Comparison of ENCODE assay signal across 27 mouse cellular contexts in the genomic region with DNA sequence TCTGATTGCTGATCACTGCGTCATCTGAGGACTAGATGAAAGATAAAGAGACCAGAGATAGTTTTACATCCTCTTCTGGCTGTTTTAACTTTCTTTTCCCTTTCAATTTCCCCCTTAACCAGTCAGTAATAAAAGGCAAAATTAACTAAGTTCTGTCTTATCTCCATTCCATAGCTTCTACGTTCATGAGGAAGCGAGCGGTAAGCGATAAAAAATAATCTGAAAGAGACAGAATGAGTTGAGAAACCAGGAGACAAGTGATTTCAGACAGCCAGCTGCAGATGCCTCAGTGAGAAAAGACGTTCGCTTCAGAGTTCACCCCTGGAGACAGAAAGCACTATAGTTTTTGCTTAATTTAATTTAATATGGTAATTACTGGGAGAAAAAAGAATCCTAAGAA.
A peak's percentile ranks its signal among the peaks of the same experiment; 100 is the strongest.
DNase-seq lines count a peak whose midpoint lies in the region; ATAC-seq and TF ChIP-seq lines count a peak whose summit lies in the region.
"Had no signal": no experiment of that assay in that cellular context is flagged by ENCODE, and none has a peak within 500 bp of the region (broad histone marks: within the 10 kb centered on the region; RNA-seq: fewer than 3 reads in every experiment).

No protein-coding gene starts in this region.

- no peak overlapping the region for H3K4me3 ChIP-seq in hindbrain, embryonic 10.5 days
- no peak overlapping the region for H3K4me3 ChIP-seq in hindbrain, embryonic 13.5 days
- no peak overlapping the region for H3K4me3 ChIP-seq in intestine, postnatal 0 days (ENCODE audit: low read depth, low read length)
- no peak overlapping the region for H3K4me3 ChIP-seq in intestine, embryonic 16.5 days (ENCODE audit: low read length)
- no peak overlapping the region for H3K4me3 ChIP-seq in MEL (ENCODE audit: control insufficient read depth in 1 of 2, insufficient read depth in 1 of 2, low read depth in 2 of 2, low read length in 2 of 2)
- H3K4me3 ChIP-seq: forebrain, embryonic 10.5 days; forebrain, embryonic 13.5 days; heart, embryonic 12.5 days; heart, embryonic 15.5 days; hindbrain, embryonic 15.5 days; intestine, embryonic 15.5 days had no signal

- ATAC-seq in hindbrain, embryonic 13.5 days (ENCODE audit: low FRiP score): no peak
- no peak for ATAC-seq in intestine, postnatal 0 days
- no peak for ATAC-seq in intestine, embryonic 16.5 days
- ATAC-seq: CD4-positive, CD25-positive, alpha-beta regulatory T cell, adult 4 months; forebrain, embryonic 13.5 days; forebrain, embryonic 16.5 days; intestine, embryonic 15.5 days had no signal

- no peak for TF ChIP-seq RAD21 in MEL (IDR thresholded peaks at IDR 0.05; ENCODE audit: low read depth, low read length)

- no peaks in the 10 kb centered on the region for H3K27me3 ChIP-seq in hindbrain, embryonic 10.5 days (ENCODE audit: insufficient read depth, poor library complexity, severe bottlenecking)
- no peaks in the 10 kb centered on the region for H3K27me3 ChIP-seq in hindbrain, embryonic 13.5 days
- no peaks in the 10 kb centered on the region for H3K27me3 ChIP-seq in intestine, postnatal 0 days (replicated peaks; ENCODE audit: control insufficient read depth, insufficient read depth, low read length)
- H3K27me3 ChIP-seq in intestine, embryonic 16.5 days (replicated peaks; ENCODE audit: control insufficient read depth, insufficient read depth, low read length): no peaks in the 10 kb centered on the region
- no peaks in the 10 kb centered on the region; a peak in 2 of 4 replicates for H3K27me3 ChIP-seq in MEL (ENCODE audit: control insufficient read depth in 1 of 2, insufficient read depth in 2 of 2, low read length in 2 of 2)
- H3K27me3 ChIP-seq: forebrain, embryonic 13.5 days; heart, embryonic 12.5 days; heart, embryonic 15.5 days; hindbrain, embryonic 15.5 days; intestine, embryonic 15.5 days had no signal

- no peak for TF ChIP-seq CTCF in intestine, postnatal 0 days (IDR thresholded peaks at IDR 0.05; ENCODE audit: low read depth)
- TF ChIP-seq CTCF in MEL (IDR thresholded peaks at IDR 0.05 in 2 of 3, conservative IDR thresholded peaks at IDR 0.05 in 1 of 3; ENCODE audit: control insufficient read depth in 1 of 3, insufficient read depth in 1 of 3, low read depth in 2 of 3, low read length in 3 of 3, poor library complexity in 1 of 3, severe bottlenecking in 1 of 3): no peak

- H3K9me3 ChIP-seq in hindbrain, embryonic 10.5 days: no peaks in the 10 kb centered on the region
- H3K9me3 ChIP-seq in hindbrain, embryonic 13.5 days: no peaks in the 10 kb centered on the region
- H3K9me3 ChIP-seq in intestine, postnatal 0 days (ENCODE audit: control insufficient read depth): no peaks in the 10 kb centered on the region
- H3K9me3 ChIP-seq in intestine, embryonic 16.5 days (ENCODE audit: control insufficient read depth, low read length): no peaks in the 10 kb centered on the region
- no peaks in the 10 kb centered on the region for H3K9me3 ChIP-seq in MEL (replicated peaks; ENCODE audit: insufficient read depth, low read length)
- H3K9me3 ChIP-seq: forebrain, embryonic 10.5 days; forebrain, embryonic 13.5 days; heart, embryonic 15.5 days; hindbrain, embryonic 15.5 days; intestine, embryonic 15.5 days had no signal

- TF ChIP-seq EP300 in MEL (IDR thresholded peaks at IDR 0.05; ENCODE audit: low read depth in 1 of 2, low read length in 2 of 2): peak; percentile 80 to 85

- H3K79me2 ChIP-seq in MEL (ENCODE audit: control insufficient read depth, insufficient read depth, low read length, poor library complexity): no peaks in the 10 kb centered on the region

- no peak overlapping the region for H3K9ac ChIP-seq in hindbrain, embryonic 13.5 days
- H3K9ac ChIP-seq in intestine, postnatal 0 days (ENCODE audit: low read depth, low read length): no peak overlapping the region
- no peak overlapping the region for H3K9ac ChIP-seq in intestine, embryonic 16.5 days (ENCODE audit: low read depth, low read length)
- no peak overlapping the region for H3K9ac ChIP-seq in MEL (ENCODE audit: control insufficient read depth, low read depth, low read length, poor library complexity, severe bottlenecking)
- H3K9ac ChIP-seq: forebrain, embryonic 13.5 days; heart, embryonic 12.5 days; heart, embryonic 15.5 days; hindbrain, embryonic 15.5 days; intestine, embryonic 15.5 days had no signal

- no peaks in the 10 kb centered on the region for H3K36me3 ChIP-seq in hindbrain, embryonic 10.5 days
- H3K36me3 ChIP-seq in hindbrain, embryonic 13.5 days: no peaks in the 10 kb centered on the region
- H3K36me3 ChIP-seq in intestine, postnatal 0 days (ENCODE audit: control insufficient read depth, insufficient read depth): no peaks in the 10 kb centered on the region
- no peaks in the 10 kb centered on the region for H3K36me3 ChIP-seq in intestine, embryonic 16.5 days (ENCODE audit: control insufficient read depth, insufficient read depth, low read length)
- H3K36me3 ChIP-seq in MEL (ENCODE audit: control insufficient read depth in 1 of 2, insufficient read depth in 2 of 2, low read length in 2 of 2): peaks cover 0 to 5% of the 10 kb centered on the region in 2 experiments; a peak in 2 of 4 replicates
- H3K36me3 ChIP-seq: forebrain, embryonic 10.5 days; heart, embryonic 12.5 days; heart, embryonic 15.5 days; hindbrain, embryonic 15.5 days; intestine, embryonic 15.5 days had no signal

- WGBS in hindbrain, embryonic 10.5 days: 70% methylated on average over 7 of the region's 7 CpGs
- WGBS in hindbrain, embryonic 13.5 days: 50% methylated on average over 7 of the region's 7 CpGs
- 43% methylated on average over 7 of the region's 7 CpGs for WGBS in intestine, postnatal 0 days
- 60% methylated on average over 7 of the region's 7 CpGs for WGBS in intestine, embryonic 16.5 days

- no peak for TF ChIP-seq POLR2A in MEL (IDR thresholded peaks at IDR 0.05; ENCODE audit: control insufficient read depth in 1 of 2, insufficient read depth in 1 of 2, low read depth in 1 of 2, low read length in 2 of 2, poor library complexity in 1 of 2)

- peaks cover 35% of the 10 kb centered on the region for H3K4me1 ChIP-seq in hindbrain, embryonic 10.5 days (replicated peaks)
- peaks cover 17% of the 10 kb centered on the region for H3K4me1 ChIP-seq in hindbrain, embryonic 13.5 days (replicated peaks)
- no peaks in the 10 kb centered on the region; the same call in 1 of the 2 replicates for H3K4me1 ChIP-seq in intestine, postnatal 0 days (replicated peaks; ENCODE audit: control insufficient read depth, insufficient read depth, low read length)
- H3K4me1 ChIP-seq in intestine, embryonic 16.5 days (ENCODE audit: control insufficient read depth, insufficient read depth, low read length): peaks cover 6% of the 10 kb centered on the region; the same call in 1 of the 2 replicates
- peaks cover 2 to 3% of the 10 kb centered on the region in 2 experiments; a peak in 2 of 4 replicates for H3K4me1 ChIP-seq in MEL (ENCODE audit: control insufficient read depth in 1 of 2, insufficient read depth in 2 of 2, low read length in 2 of 2)

- H3K27ac ChIP-seq in hindbrain, embryonic 10.5 days: peak overlapping the region; percentile 66; the same call in 1 of the 2 replicates
- no peak overlapping the region; the same call in 1 of the 2 replicates for H3K27ac ChIP-seq in hindbrain, embryonic 13.5 days
- H3K27ac ChIP-seq in intestine, postnatal 0 days (ENCODE audit: low read depth, low read length): no peak overlapping the region
- H3K27ac ChIP-seq in intestine, embryonic 16.5 days (ENCODE audit: low read length): no peak overlapping the region
- H3K27ac ChIP-seq in MEL (ENCODE audit: control insufficient read depth, low read depth, low read length): no peak overlapping the region
- H3K27ac ChIP-seq: forebrain, embryonic 10.5 days; forebrain, embryonic 13.5 days; heart, embryonic 15.5 days; hindbrain, embryonic 15.5 days; intestine, embryonic 15.5 days had no signal

- H3K4me2 ChIP-seq in hindbrain, embryonic 13.5 days: no peak overlapping the region
- peak overlapping the region; percentile 40; the same call in 1 of the 2 replicates for H3K4me2 ChIP-seq in intestine, postnatal 0 days (replicated peaks; ENCODE audit: low read depth)
- H3K4me2 ChIP-seq in intestine, embryonic 16.5 days (ENCODE audit: low read depth, low read length): no peak overlapping the region
- H3K4me2 ChIP-seq: forebrain, embryonic 13.5 days; heart, embryonic 12.5 days; heart, embryonic 15.5 days; hindbrain, embryonic 15.5 days; intestine, embryonic 15.5 days had no signal

- no peak for DNase-seq in hindbrain, embryonic 10.5 days (ENCODE audit: low spot score)
- DNase-seq in MEL (ENCODE audit: low read depth, low spot score) (peak; percentile 53), MEL-GATA-1-ER (ENCODE audit: extremely low read depth, low read depth) (peak; percentile 44)
- no peak for DNase-seq in right cerebral cortex, adult 2 months (ENCODE audit: low spot score in 2 of 2)
- DNase-seq: adrenal gland, adult 2 months; adrenal gland, postnatal 14 days; cerebellum, adult 11 months; cerebellum, adult 2 months; cerebellum, adult 9-11 months; cerebellum, postnatal 25 days; embryo, embryonic 11 days; gastrocnemius, postnatal 10 days; gastrocnemius, postnatal 36 days; heart, postnatal 10 days; heart, postnatal 36 days; kidney, adult 2 months had no signal

TF ChIP-seq in MEL, 35 proteins besides CTCF, POLR2A, EP300 and RAD21 (continues in another document):
- TF ChIP-seq MAFK (IDR thresholded peaks at IDR 0.05; ENCODE audit: borderline replicate concordance, low read depth, low read length) (no peak), ETS1 (IDR thresholded peaks at IDR 0.05; ENCODE audit: low read depth, low read length) (peak; percentile 71), CHD1 (IDR thresholded peaks at IDR 0.05; ENCODE audit: low read depth, low read length) (no peak), USF1 (IDR thresholded peaks at IDR 0.05; ENCODE audit: low read depth, low read length) (no peak), MAZ (IDR thresholded peaks at IDR 0.05; ENCODE audit: low read depth, low read length) (no peak), GABPA (IDR thresholded peaks at IDR 0.05; ENCODE audit: low read depth, low read length) (no peak), HCFC1 (IDR thresholded peaks at IDR 0.05; ENCODE audit: low read depth, low read length) (no peak), ELF1 (IDR thresholded peaks at IDR 0.05; ENCODE audit: low read depth, low read length) (no peak), TAL1 (IDR thresholded peaks at IDR 0.05; ENCODE audit: low read length) (peak; percentile 34; the same call in 1 of the 2 replicates), BHLHE40 (IDR thresholded peaks at IDR 0.05; ENCODE audit: borderline replicate concordance, low read depth, low read length) (no peak), USF2 (IDR thresholded peaks at IDR 0.05; ENCODE audit: borderline replicate concordance in 1 of 2, insufficient read depth in 1 of 2, low read depth in 1 of 2, low read length in 2 of 2) (no peak), TCF12 (IDR thresholded peaks at IDR 0.05; ENCODE audit: low read depth, low read length) (peak; percentile 85), NRF1 (IDR thresholded peaks at IDR 0.05; ENCODE audit: insufficient read depth, low read depth, low read length, poor library complexity, severe bottlenecking) (no peak), MXI1 (IDR thresholded peaks at IDR 0.05; ENCODE audit: low read depth, low read length) (no peak), JUND (IDR thresholded peaks at IDR 0.05; ENCODE audit: low read depth, low read length) (no peak), ZKSCAN1 (IDR thresholded peaks at IDR 0.05; ENCODE audit: low read depth, low read length) (no peak)

Comparison
In these comparisons a context has a peak if more than half of its experiments do, and no peak if none do; other contexts are left out.
1. DNase-seq: peak in MEL (single experiment) and MEL-GATA-1-ER (single experiment); none in hindbrain, embryonic 10.5 days (single experiment) and right cerebral cortex, adult 2 months (0 of 2).